Mouse (Mus musculus): ENCODE data around the gene Klf12.

GRCm38 (mm10) chr14:100095730-100096129 is 188.7 kb downstream of the Klf12 start:
- TF ChIP-seq POLR2A (IDR thresholded peaks at IDR 0.05; ENCODE audit: insufficient read depth, low read length) (no peak), EP300 (IDR thresholded peaks at IDR 0.05; ENCODE audit: insufficient read depth, low read depth, low read length) (no peak), CTCF (IDR thresholded peaks at IDR 0.05; ENCODE audit: low read depth, low read length) (no peak)

Data from ES-Bruce4 (cell line).